Mouse (Mus musculus) midbrain, postnatal 0 days (tissue): ENCODE results near the gene Pnldc1. TPM values are rescaled to one million over a fixed set of nuclear protein-coding genes. Genes with fewer than 3 reads are reported as not detected.
"Not testable (repeated sequence)": the region's sequence is repeated elsewhere in the genome, so short reads cannot be mapped to it uniquely, and the experiment has no call there.

Source experiments
- ATAC-seq: fragments of 200-750 bp; cut with Nextera tagmentation; 2 replicates; pipeline ENCODE4 v1.8.0; 2017; ENCODE audit warnings: moderate number of reproducible peaks, mild to moderate bottlenecking, moderate TSS enrichment, moderate library complexity; ENCODE audit not compliant: low FRiP score
- DNase-seq: peaks from one replicate; pipeline ENCODE4 v3.0.0-alpha.2; 2015; ENCODE audit warnings: low spot score
- H3K27ac ChIP-seq: fragments of 300-500 bp; sonication (generic); 2 replicates; pipeline ENCODE4 v1.5.1; 2014; ENCODE audit warnings: low read depth, mild to moderate bottlenecking, low read length, mixed read lengths
- H3K27me3 ChIP-seq: fragments of 300-500 bp; sonication (generic); 2 replicates; pipeline ENCODE4 v1.6.1; 2014; ENCODE audit warnings: low read length, control low read depth, mixed read lengths; ENCODE audit not compliant: insufficient read depth
- H3K36me3 ChIP-seq: fragments of 300-500 bp; sonication (generic); 2 replicates; pipeline ENCODE4 v1.6.1; 2014; ENCODE audit warnings: low read length, control low read depth, mixed read lengths; ENCODE audit not compliant: insufficient read depth
- H3K4me1 ChIP-seq: fragments of 300-500 bp; sonication (generic); 2 replicates; pipeline ENCODE4 v1.6.1; 2014; ENCODE audit warnings: mild to moderate bottlenecking, control low read depth, antibody characterized with exemption, low read length, mixed read lengths; ENCODE audit not compliant: insufficient read depth
- H3K4me2 ChIP-seq: fragments of 300-500 bp; sonication (generic); 2 replicates; pipeline ENCODE4 v1.6.1; 2014; ENCODE audit warnings: low read depth, mild to moderate bottlenecking, low read length, mixed read lengths; ENCODE audit not compliant: poor library complexity, severe bottlenecking
- H3K4me3 ChIP-seq: fragments of 300-500 bp; sonication (generic); 2 replicates; pipeline ENCODE4 v1.5.1; 2014; ENCODE audit warnings: low read depth, mild to moderate bottlenecking, low read length, moderate library complexity
- H3K9ac ChIP-seq: fragments of 300-500 bp; sonication (generic); replicated peaks from 2 replicates; pipeline ENCODE4 v1.6.1; 2014; ENCODE audit warnings: mild to moderate bottlenecking, low read length, moderate library complexity, mixed read lengths; ENCODE audit not compliant: poor library complexity, severe bottlenecking
- H3K9me3 ChIP-seq: fragments of 300-500 bp; sonication (generic); 2 replicates; pipeline ENCODE4 v1.6.1; 2016; ENCODE audit warnings: low read length, control low read depth
- CTCF ChIP-seq: IDR thresholded peaks from 2 replicates; pipeline ENCODE4 v1.5.1; 2016; ENCODE audit warnings: antibody characterized with exemption, mild to moderate bottlenecking
- WGBS: fragments of 180-500 bp; shearing (Covaris S2); extraction: QIAGEN DNeasy Blood & Tissue Kit; methylation state at CpG from one replicate; pipeline ENCODE4 v1.1.7; 2014; 5-methylcytosine and 5-hydroxymethylcytosine counted together
- polyA plus RNA-seq: library from polyadenylated mRNA; unstranded; fragments of >200 nt; fragmentation: Nextera tagmentation; extraction: Ambion mirVana; gene quantifications from 2 replicates; pipeline ENCODE4 v1.2.1, GENCODE M21; 2015
- total RNA-seq: library from RNA; depleted of rRNA; stranded (reverse); fragments of >200 nt; gene quantifications from 2 replicates; pipeline ENCODE4 v1.2.3, GENCODE M21; 2014; rRNA removed

Pnldc1 gene
- 0.88 and 1.8 TPM in 2 replicates for total RNA-seq
- 1.1 and 1.3 TPM in 2 replicates for polyA plus RNA-seq

DNA sequence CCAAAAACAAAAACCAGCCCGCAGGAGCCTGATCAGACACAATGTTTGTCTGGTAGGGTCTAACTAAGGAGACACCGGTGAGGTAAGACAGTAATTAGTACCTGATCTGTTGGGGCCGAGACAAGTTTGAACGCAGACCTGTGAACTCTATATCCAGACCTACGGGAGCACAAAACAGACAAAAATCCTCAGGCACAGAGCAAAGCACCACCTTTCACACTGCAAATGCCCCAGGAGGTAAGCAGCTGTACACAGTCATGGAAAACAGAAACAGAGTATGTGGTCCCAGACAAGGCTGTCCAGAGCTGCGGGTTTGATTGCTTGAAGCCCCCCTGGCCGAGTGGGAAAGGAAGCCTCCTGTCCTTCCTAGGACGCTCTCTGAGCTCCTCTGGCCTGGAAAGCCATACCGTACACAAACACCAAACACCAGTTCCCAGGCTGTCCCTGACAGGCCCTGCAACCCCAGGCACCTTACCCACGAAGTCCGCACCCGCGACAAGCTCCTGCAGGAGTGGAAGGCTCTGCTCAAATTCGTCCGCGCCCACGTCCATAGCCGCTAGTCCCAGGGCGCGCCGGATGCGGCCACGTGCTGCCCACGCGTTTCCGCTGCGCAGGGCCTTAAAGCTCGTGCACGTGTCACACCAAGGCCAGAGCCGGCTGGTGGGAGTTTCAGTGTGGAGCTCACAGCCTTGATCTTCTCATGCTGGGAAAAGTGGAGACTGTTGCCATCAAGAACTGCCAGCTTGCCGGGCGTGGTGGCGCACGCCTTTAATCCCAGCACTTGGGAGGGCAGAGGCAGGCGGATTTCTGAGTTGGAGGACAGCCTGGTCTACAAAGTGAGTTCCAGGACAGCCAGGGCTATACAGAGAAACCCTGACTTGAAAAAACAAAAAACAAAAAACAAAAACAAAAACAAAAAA lies at the start of gene Pnldc1:
TSS of gene Pnldc1 (minus strand) at position 870 of the 920 bp plus-strand sequence.
- no peak within 1 kb of the TSS for H3K4me2 ChIP-seq
- no peaks in the 10 kb centered on the region for H3K9me3 ChIP-seq
- H3K27ac ChIP-seq = no peak within 1 kb of the TSS
- H3K4me3 ChIP-seq = no peak within 1 kb of the TSS
- no peaks in the 10 kb centered on the region for H3K4me1 ChIP-seq
- H3K27me3 ChIP-seq = no peaks in the 10 kb centered on the region
- WGBS = 82% methylated on average over 35 of the region's 35 CpGs
- DNase-seq = no peak
- no peak within 1 kb of the TSS for H3K9ac ChIP-seq
- ATAC-seq = no peak
- H3K36me3 ChIP-seq = peaks cover 44% of the 10 kb centered on the region
- TF ChIP-seq CTCF = no peak

DNA sequence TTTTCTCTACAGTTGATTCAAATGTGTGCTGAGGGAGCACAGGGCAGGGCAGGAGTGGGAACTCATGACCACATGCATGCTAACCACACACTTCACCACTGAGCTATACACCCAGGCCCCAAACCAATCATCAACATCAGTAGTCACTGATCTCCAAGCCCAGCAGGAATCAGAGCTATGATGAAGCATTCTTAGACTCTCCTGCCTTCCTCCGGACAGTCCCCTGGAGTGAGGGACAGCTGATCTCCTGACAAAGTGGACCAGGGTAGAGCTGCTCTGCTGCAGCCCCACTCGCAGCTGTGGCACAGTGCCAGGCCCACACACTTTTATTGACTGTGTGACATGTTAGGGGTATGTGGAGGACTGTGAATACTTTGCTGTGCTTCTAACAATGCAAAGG lies 49.3 kb upstream of the Pnldc1 start:
- H3K9ac ChIP-seq, H3K9me3 ChIP-seq, DNase-seq, ATAC-seq, H3K4me1 ChIP-seq, H3K27me3 ChIP-seq, H3K36me3 ChIP-seq, H3K27ac ChIP-seq: not testable (repeated sequence)
- Histone ChIP-seq H3K4me3 (peak overlapping the region; percentile 20; the same call in 1 of the 2 replicates), H3K4me2 (peak overlapping the region; percentile 43)
- 0% methylated on average over 1 of the region's 2 CpGs for WGBS

DNA sequence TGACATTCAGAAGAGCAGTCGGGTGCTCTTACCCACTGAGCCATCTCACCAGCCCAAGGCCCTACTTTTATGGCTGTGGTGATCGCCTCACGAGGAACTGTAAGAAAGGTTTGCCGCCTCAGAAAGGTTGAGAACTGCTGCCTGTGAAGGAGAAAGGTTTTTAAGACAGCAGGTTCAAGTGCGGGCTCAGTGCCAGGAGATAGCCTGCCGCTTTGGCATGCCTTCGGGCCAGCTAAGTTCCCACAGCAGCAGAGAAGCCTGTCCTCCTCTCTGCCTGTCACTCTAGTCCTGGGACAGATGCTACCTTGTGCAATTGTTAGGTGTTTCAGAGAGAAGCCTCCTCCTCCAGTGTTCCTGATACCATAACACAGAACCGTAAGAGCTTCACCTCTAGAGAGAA lies 46.6 kb upstream of the Pnldc1 start:
- no peak overlapping the region for H3K4me2 ChIP-seq
- 94% methylated on average over 8 of the region's 8 CpGs for WGBS
- peaks cover 4% of the 10 kb centered on the region; the same call in 1 of the 2 replicates for H3K4me1 ChIP-seq
- ATAC-seq (no peak), DNase-seq (no peak)
- no peak overlapping the region for H3K9ac ChIP-seq
- H3K36me3 ChIP-seq = peaks cover 9% of the 10 kb centered on the region; the same call in 1 of the 2 replicates
- H3K4me3 ChIP-seq = no peak overlapping the region
- no peak overlapping the region for H3K27ac ChIP-seq
- H3K9me3 ChIP-seq = no peaks in the 10 kb centered on the region
- TF ChIP-seq CTCF = no peak
- no peaks in the 10 kb centered on the region for H3K27me3 ChIP-seq

DNA sequence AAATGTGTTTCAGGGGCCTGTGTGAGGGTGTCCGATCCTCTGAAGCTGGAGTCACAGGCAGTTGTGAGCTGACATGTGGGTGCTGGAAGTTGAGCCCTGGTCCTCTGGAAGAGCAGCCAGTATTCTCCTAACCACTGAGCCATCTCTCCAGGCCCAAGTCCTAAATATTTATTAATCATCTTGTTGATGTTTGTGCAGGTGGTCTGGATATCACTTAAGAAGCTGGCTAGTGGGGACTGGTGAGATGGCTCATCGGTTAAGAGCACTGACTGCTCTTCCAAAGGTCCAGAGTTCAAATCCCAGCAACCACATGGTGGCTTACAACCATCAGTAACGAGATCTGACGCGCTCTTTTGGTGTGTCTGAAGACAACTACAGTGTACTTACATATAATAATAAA lies 39.6 kb upstream of the Pnldc1 start:
- H3K9me3 ChIP-seq = no peaks in the 10 kb centered on the region
- ATAC-seq (no peak), DNase-seq (no peak)
- H3K9ac ChIP-seq = no peak overlapping the region
- H3K27me3 ChIP-seq = no peaks in the 10 kb centered on the region
- peaks cover 38% of the 10 kb centered on the region for H3K36me3 ChIP-seq
- H3K4me3 ChIP-seq = no peak overlapping the region
- H3K27ac ChIP-seq = no peak overlapping the region
- TF ChIP-seq CTCF = no peak
- H3K4me2 ChIP-seq = no peak overlapping the region
- WGBS = 94% methylated on average over 5 of the region's 5 CpGs
- no peaks in the 10 kb centered on the region for H3K4me1 ChIP-seq

DNA sequence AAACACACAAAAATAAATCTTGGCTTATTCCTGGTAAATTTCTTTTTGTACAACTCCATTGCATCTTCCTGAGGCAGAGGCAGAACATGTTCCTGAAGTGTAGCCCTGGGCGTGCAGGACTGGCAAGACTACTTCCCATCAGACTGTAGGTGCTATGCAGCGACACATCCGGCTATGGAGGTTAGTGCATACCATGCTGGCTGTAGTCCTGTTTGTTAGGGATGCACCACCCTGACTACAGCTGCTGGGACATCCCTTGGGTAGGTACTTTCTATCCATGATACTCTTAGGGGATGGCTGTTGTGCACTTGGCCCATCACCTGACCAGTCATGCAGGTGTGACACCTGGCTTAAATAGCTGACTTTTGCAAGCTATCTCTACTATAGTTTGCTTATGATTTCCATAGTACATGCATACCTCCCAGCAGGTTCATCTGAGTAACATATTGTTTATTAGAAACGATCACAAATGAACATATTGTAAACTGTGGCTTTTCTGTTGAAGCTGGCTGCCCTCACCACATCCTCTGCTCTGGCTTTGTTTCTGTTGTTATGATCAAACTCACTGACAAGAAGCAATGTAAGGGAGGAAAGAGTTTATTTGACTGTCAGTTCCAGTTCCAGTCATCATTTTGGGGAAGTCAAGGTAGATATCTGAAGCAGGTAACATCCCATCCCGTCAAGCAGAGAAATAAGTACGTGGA lies 32.6 kb upstream of the Pnldc1 start:
- Histone ChIP-seq H3K9me3 (no peaks in the 10 kb centered on the region), H3K27me3 (no peaks in the 10 kb centered on the region), H3K4me3 (no peak overlapping the region), H3K27ac (no peak overlapping the region), H3K4me2 (no peak overlapping the region), H3K9ac (no peak overlapping the region), H3K36me3 (peaks cover 25% of the 10 kb centered on the region), H3K4me1 (no peaks in the 10 kb centered on the region; the same call in 1 of the 2 replicates)
- ATAC-seq = no peak
- no peak for TF ChIP-seq CTCF
- DNase-seq = no peak
- WGBS = 96% methylated on average over 6 of the region's 6 CpGs
